Mouse (Mus musculus) spleen, adult 2 months (tissue): ENCODE results near the gene Iqschfp.

Experiments
- CTCF ChIP-seq: fragments of 200-500 bp; IDR thresholded peaks from 2 replicates; pipeline ENCODE4 v1.5.1; 2011; ENCODE audit warnings: mild to moderate bottlenecking, inconsistent platforms; ENCODE audit not compliant: insufficient read depth, insufficient read length, insufficient replicate concordance; ENCODE audit errors: extremely low read depth
- POLR2A ChIP-seq: fragments of 200-500 bp; IDR thresholded peaks from 2 replicates; pipeline ENCODE4 v1.6.1; 2011; ENCODE audit warnings: low read depth, low read length, inconsistent platforms

- TF ChIP-seq CTCF (no peak), POLR2A (no peak)
Observed at GRCm38 (mm10) chr3:68356516-68356915, 464.5 kb downstream of the Iqschfp start.
